Mouse (Mus musculus) embryonic fibroblast, embryonic 13.5 days (primary cell): ENCODE data around the gene Fam168b. TPM values are rescaled to one million over a fixed set of nuclear protein-coding genes. Genes with fewer than 3 reads are reported as not detected.

ENCODE experiments used
- H3K27ac ChIP-seq: 2 replicates; pipeline ENCODE4 v1.5.1; 2012; ENCODE audit warnings: low read length, control low read depth, inconsistent platforms; ENCODE audit not compliant: insufficient read depth
- H3K4me1 ChIP-seq: 2 replicates; pipeline ENCODE4 v1.6.1; 2011; ENCODE audit warnings: low read length; ENCODE audit not compliant: control insufficient read depth, insufficient read depth
- H3K4me3 ChIP-seq: 2 replicates; pipeline ENCODE4 v1.5.1; 2011; ENCODE audit warnings: mild to moderate bottlenecking, control low read depth, low read length; ENCODE audit not compliant: insufficient read depth
- CTCF ChIP-seq: IDR thresholded peaks from 2 replicates; pipeline ENCODE4 v1.5.1; 2011; ENCODE audit warnings: mild to moderate bottlenecking, control low read depth, low read length, moderate library complexity, borderline replicate concordance; ENCODE audit not compliant: insufficient read depth
- POLR2A ChIP-seq: IDR thresholded peaks from 2 replicates; pipeline ENCODE4 v1.6.1; 2011; ENCODE audit warnings: low read depth, mild to moderate bottlenecking, control low read depth, low read length, moderate library complexity
- polyA plus RNA-seq: library from polyadenylated mRNA; stranded (reverse); fragments of >200 nt; gene quantifications from 2 replicates; pipeline ENCODE4 v1.2.4, GENCODE M21; 2011; ENCODE audit warnings: low read depth; ENCODE audit not compliant: missing spikeins, insufficient read length

The Fam168b gene
- polyA plus RNA-seq, 1 experiment = 133 TPM

DNA sequence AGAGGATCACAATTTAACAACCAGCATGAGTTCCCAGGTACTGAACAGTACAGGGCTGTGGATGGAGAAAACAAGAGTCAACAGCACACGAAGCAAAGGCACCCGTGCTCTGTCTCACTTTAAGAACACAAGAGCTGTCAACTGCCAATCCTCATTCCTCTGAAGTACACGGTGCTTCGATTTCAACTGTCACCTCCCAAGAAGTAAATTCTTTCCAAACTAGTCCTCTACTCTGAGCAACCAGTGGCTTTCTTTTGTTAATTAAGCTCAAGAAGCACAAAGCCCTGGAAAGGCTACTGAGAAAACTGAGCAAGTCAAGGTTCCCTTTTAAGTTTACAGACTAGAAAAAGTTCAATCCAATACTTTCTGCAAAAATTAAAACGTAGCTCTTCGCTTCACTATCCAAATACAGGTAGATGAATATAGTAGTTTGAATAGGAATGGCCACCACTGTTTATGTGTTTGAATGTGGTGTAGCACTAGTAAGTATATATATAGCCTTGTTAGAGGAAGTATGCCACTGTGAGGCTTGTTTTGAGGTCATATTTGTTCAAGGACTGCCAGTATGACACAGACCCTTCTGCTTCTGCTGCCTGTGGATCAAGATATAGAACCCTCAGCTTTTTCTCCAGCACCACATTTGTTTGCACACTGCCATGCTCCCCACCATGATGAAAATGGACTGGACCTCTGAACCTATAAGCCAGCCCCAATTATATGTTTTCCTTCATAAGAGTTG lies 4.7 kb downstream of the Fam168b start:
- no peak overlapping the region for H3K27ac ChIP-seq
- no peak overlapping the region for H3K4me3 ChIP-seq
- TF ChIP-seq POLR2A = no peak
- TF ChIP-seq CTCF = no peak
- peaks cover 6% of the 10 kb centered on the region for H3K4me1 ChIP-seq

DNA sequence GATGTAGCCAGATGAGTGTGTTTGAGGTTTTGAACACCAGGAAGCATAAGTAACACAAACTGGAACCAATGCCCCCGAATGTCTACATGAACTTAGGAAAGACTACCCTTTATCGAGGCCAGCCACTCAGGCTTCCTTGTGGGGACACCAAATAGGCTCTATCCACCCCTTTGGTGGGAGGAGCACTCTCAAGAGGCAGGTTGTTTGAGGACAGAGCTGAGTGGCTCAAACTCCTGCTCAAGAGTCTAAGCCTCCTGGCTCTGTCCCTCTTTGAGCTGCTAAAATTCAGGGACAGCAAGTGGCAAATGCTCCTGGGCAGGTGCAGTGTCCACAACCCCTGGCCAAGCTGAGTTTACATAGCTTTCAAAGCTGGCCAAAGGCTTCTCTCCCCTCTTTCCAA lies 8.0 kb downstream of the Fam168b start:
- peaks cover 17% of the 10 kb centered on the region for H3K4me1 ChIP-seq
- H3K4me3 ChIP-seq = no peak overlapping the region
- TF ChIP-seq POLR2A (no peak), CTCF (no peak)
- no peak overlapping the region for H3K27ac ChIP-seq

DNA sequence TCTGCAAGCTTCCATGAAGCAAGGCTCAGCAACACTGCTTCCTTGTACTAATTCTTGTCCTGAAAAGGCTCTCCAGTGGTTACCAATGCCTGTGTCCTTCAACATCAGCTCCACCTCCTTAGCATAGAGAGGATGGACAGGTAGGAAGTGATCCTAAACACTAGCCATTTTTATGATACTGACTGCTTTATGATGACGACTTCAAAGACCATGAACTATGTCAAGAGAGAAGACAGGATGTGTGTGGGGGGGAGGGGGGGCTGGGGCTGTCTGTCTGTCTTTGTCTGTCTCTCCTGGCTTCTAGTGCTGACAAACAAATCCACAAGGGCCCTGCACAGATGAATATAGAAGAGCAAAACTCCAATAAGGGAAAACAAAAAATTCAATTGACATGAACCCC lies 11.5 kb downstream of the Fam168b start:
- TF ChIP-seq POLR2A (no peak), CTCF (no peak)
- Histone ChIP-seq H3K4me3 (no peak overlapping the region), H3K4me1 (peaks cover 18% of the 10 kb centered on the region), H3K27ac (no peak overlapping the region)

DNA sequence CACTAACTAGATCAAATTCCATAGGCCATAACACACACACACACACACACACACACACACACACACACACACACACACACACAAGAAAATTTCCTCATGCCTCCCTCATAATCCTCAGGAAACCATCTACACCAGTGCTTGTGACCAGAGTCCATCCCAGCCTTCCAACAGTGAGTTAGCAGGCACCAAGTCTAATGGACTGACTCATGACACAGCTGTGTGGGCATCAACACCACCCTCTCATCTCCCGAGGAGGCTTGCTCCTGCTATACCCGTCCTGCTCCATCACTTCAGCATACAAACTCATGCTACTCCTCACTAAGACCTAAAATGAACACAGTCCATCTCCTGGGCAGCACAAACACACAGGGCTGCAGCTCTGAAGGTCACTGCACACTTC lies 11.9 kb downstream of the Fam168b start:
- no peak overlapping the region for H3K4me3 ChIP-seq
- TF ChIP-seq POLR2A (no peak), CTCF (no peak)
- H3K4me1 ChIP-seq = peaks cover 18% of the 10 kb centered on the region
- no peak overlapping the region for H3K27ac ChIP-seq

DNA sequence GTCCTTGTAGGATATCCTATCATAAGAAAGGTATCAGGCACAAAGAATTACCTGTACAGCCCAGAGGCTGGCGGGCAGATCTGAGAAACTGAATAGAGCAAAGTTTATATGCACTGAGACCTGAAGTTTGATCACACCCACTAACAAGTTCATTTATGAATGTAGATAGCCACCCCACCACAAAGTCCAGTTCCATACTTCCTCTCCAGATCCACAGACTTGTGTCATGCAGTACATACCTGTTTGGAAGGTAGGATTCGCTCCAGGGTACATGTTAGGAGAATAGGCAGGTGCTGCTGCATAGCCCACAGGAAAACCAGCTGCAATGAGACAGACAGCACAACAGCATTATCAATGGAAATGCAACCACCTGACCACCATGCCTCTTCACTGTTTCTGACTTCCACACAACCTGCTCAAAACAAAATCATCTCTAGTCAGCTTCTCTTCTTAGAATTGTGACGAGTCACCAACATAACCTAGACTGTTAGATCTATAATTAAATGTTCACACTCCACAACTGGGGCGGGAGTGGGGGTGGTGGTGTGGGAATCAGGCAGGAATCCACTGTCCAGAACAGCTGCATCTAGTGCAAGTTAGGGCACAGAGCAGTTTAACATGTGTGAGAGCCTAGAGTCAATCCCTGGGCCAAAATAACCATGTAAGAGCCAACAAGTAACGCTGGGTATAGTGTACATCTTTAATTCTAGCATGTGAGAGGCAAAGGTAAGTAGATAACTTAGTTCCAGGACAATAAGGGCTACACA lies 14.2 kb downstream of the Fam168b start:
- Histone ChIP-seq H3K27ac (no peak overlapping the region), H3K4me1 (peaks cover 26% of the 10 kb centered on the region)

DNA sequence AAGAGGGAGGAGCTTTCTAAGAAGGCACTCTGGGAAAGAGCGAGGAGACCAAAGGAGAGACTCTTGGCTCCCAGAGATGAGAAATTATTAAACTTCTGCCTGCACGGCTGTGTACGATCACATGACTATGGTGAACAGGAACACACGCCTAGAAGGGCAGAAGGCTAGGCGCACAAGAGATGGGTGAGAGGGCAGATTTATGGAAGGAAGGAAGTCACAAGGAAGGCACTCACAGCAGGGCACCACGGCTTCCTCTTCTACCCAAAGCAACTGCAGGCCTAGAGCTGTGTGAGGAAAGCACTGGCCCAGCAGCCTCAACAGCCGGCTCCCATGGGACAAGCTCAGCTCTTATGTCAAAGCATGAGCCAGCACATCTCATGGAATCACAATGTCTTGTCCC lies 15.0 kb downstream of the Fam168b start:
- no peak overlapping the region for H3K27ac ChIP-seq
- no peak overlapping the region for H3K4me3 ChIP-seq
- peaks cover 26% of the 10 kb centered on the region for H3K4me1 ChIP-seq
- TF ChIP-seq CTCF = no peak
- no peak for TF ChIP-seq POLR2A

More for the DNA sequence above, 14.2 kb downstream of the Fam168b start:
- no peak overlapping the region for H3K4me3 ChIP-seq
- TF ChIP-seq POLR2A (no peak), CTCF (no peak)

DNA sequence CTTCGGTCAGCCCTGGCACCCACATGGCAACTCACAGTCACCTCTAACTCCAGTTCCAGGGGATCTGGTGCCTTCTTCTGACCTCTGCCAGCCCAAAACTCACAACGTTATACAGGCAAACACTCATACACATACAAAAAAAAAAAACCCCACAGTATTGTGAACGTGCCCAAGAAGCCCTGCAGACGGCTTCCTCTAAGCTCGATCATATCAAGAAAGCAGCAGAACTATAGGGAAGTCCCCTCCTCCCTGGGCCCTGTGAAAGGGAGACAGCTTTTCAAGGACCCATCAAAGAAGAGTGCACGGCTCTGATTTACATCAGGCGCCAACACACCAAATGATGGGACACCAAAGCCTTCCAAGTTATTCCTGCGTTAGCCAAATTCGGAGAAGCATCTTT lies 17.0 kb downstream of the Fam168b start:
- TF ChIP-seq POLR2A (no peak), CTCF (no peak)
- Histone ChIP-seq H3K4me3 (no peak overlapping the region), H3K27ac (no peak overlapping the region), H3K4me1 (peaks cover 19% of the 10 kb centered on the region)

DNA sequence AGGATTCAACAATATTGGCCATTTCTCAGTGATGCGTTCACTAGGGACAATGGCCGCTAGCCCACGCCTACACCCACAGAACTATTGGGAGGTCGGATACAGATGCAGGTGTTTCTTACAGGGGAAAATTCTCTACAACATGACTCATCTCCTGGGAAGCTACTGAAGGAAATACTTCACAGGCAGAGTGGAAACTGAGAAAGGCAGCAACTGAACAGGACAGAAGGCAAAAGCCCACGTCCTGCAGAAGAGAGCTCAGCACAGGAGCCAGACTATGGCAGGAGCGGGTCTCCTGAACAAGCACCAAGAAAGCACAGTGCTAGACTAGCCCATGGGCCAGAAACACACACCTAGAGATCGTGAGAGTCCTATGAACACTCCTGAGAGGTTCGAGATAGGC lies 18.7 kb downstream of the Fam168b start:
- TF ChIP-seq POLR2A (no peak), CTCF (no peak)
- peaks cover 13% of the 10 kb centered on the region for H3K4me1 ChIP-seq
- no peak overlapping the region; the same call in 1 of the 2 replicates for H3K27ac ChIP-seq
- H3K4me3 ChIP-seq = no peak overlapping the region

DNA sequence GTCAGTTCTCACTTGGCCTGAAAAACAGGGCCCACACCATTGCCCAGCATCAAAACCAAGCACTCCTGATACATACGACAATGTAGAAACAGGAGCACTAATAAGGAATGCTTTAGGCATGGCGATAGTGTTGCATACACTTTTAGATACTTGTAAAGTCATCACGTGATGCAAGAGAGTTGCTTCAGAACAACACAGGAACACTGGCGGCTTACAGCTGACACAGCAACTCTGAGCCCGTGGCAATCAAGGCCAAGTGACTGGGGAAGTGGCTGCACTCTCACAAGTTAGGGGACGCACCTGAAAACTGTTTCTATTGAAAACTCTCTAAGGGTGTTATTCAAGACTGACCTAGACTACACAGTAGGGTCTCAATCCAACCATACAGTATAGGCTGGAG lies 19.5 kb downstream of the Fam168b start:
- H3K4me1 ChIP-seq = peaks cover 8% of the 10 kb centered on the region
- H3K27ac ChIP-seq = no peak overlapping the region
- TF ChIP-seq CTCF (no peak), POLR2A (no peak)
- H3K4me3 ChIP-seq = no peak overlapping the region

DNA sequence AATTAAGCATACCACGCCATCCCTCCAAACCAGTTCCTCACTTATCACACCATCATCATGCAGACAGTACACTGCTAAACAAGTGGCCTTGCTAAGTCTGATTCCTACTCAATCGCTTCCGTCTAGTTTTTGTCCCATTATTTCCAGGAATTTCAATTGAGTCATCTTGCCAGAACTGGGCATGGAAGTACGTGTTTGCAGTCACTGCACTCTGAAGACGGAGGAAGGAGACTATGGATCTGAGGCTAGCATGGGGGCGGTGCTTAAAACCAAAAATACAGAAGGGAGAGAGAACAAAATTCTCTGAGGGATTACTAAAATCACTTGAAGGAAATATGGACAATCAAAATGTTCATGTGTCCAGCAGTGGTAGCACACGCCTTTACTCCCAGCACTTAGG lies 20.1 kb downstream of the Fam168b start:
- no peak overlapping the region for H3K27ac ChIP-seq
- no peak overlapping the region for H3K4me3 ChIP-seq
- no peak for TF ChIP-seq POLR2A
- TF ChIP-seq CTCF = no peak
- peaks cover 8% of the 10 kb centered on the region for H3K4me1 ChIP-seq
